Mouse (Mus musculus): Measurements from ENCODE around the gene Hoxd10. TPM values are rescaled to one million over a fixed set of nuclear protein-coding genes. Genes with fewer than 3 reads are reported as not detected.
A peak's percentile ranks its signal among the peaks of the same experiment; 100 is the strongest.

Hoxd10 gene
- total RNA-seq, 2 experiments from 2014 or later, result not detected

DNA sequence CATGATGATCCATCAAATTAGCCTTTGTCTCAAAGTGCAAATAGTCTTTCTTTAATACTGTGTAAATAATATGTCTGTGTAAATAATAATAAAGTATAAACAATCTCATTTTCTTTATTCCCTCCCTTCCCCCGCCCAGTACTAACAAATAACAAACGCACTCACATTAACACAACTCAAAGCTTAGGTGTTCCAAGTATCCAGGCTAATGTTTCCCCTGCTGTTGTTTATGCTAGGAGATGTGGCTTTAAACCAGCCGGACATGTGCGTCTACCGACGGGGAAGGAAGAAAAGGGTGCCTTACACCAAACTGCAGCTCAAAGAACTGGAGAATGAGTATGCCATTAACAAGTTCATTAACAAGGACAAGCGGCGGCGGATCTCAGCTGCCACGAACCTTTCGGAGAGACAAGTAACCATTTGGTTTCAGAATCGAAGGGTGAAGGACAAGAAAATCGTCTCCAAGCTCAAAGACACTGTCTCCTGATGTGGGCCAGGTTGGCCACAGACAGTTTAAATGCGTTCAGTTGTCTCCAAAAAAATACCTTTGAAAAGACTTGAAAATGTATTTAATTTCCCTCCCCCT is 22.0 kb upstream of the Hoxd10 start:
- TF ChIP-seq CTCF (conservative IDR thresholded peaks at IDR 0.05), result no peak
- no peak for DNase-seq (ENCODE audit: low spot score in 2 of 2)
- Histone ChIP-seq H3K4me3 (no peak overlapping the region), H3K27ac (no peak overlapping the region)

GRCm38 (mm10) chr2:74670632-74671188 is 21.0 kb upstream of the Hoxd10 start:
- no peak for TF ChIP-seq CTCF (conservative IDR thresholded peaks at IDR 0.05)
- DNase-seq (ENCODE audit: low spot score in 2 of 2), result no peak
- Histone ChIP-seq H3K27ac (no peak overlapping the region), H3K4me3 (no peak overlapping the region)

DNA sequence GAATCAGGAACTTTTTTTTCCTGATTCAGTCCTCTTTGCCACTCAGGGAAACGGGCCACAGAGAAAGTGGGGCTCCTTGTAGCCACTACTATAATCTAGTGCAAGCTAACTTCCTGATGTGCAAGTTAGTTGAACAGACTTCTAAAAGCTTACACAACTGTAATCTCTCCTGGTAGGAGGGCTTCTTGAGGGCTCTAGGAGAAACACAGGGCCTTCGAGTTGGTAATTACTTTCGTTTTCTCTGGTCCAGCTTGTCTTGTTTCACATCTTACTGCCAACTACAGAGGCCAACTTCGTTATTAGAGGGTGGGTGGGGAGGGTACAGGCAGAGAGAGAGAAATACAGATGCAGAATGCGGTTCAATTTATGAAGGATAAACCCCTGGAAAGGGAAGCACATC is 19.9 kb upstream of the Hoxd10 start:
- TF ChIP-seq CTCF (conservative IDR thresholded peaks at IDR 0.05), result no peak
- no peak for DNase-seq (ENCODE audit: low spot score in 2 of 2)
- no peak overlapping the region for H3K27ac ChIP-seq
- no peak overlapping the region for H3K4me3 ChIP-seq

GRCm38 (mm10) chr2:74672481-74673362 is 19.0 kb upstream of the Hoxd10 start:
- no peak overlapping the region for H3K27ac ChIP-seq
- DNase-seq (ENCODE audit: low spot score in 2 of 2), result peak in 1 of 2 experiments; percentile 39
- peak; percentile 76 for TF ChIP-seq CTCF (conservative IDR thresholded peaks at IDR 0.05)
- H3K4me3 ChIP-seq, result no peak overlapping the region; the same call in 1 of the 2 replicates

- Histone ChIP-seq H3K27ac (no peak overlapping the region), H3K4me3 (no peak overlapping the region)
- no peak for DNase-seq (ENCODE audit: low spot score in 2 of 2)
- TF ChIP-seq CTCF (conservative IDR thresholded peaks at IDR 0.05), result no peak
These were observed 17.8 kb upstream of the Hoxd10 start for GRCm38 (mm10) chr2:74673835-74674425.

GRCm38 (mm10) chr2:74674881-74675665 is 16.7 kb upstream of the Hoxd10 start, which contains the start of gene Hoxd12:
Hoxd12 (plus strand) TSS chr2:74675013.
- no peak for TF ChIP-seq CTCF (conservative IDR thresholded peaks at IDR 0.05)
- DNase-seq (ENCODE audit: low spot score in 2 of 2), result no peak
- Histone ChIP-seq H3K4me3 (no peak within 1 kb of the TSS), H3K27ac (no peak within 1 kb of the TSS)

- no peak overlapping the region for H3K27ac ChIP-seq
- no peak for DNase-seq (ENCODE audit: low spot score in 2 of 2)
- TF ChIP-seq CTCF (conservative IDR thresholded peaks at IDR 0.05), result no peak
- H3K4me3 ChIP-seq, result no peak overlapping the region
These were observed 15.9 kb upstream of the Hoxd10 start for GRCm38 (mm10) chr2:74675666-74676282.

- no peak for TF ChIP-seq CTCF (conservative IDR thresholded peaks at IDR 0.05)
- Histone ChIP-seq H3K27ac (no peak overlapping the region), H3K4me3 (no peak overlapping the region)
- no peak for DNase-seq (ENCODE audit: low spot score in 2 of 2)
These were observed 15.2 kb upstream of the Hoxd10 start for GRCm38 (mm10) chr2:74676376-74677052.

GRCm38 (mm10) chr2:74677106-74677505 is 14.6 kb upstream of the Hoxd10 start:
- TF ChIP-seq CTCF (conservative IDR thresholded peaks at IDR 0.05), result no peak
- H3K27ac ChIP-seq, result no peak overlapping the region
- no peak overlapping the region for H3K4me3 ChIP-seq
- DNase-seq (ENCODE audit: low spot score in 2 of 2), result no peak

- no peak for TF ChIP-seq CTCF (conservative IDR thresholded peaks at IDR 0.05)
- no peak within 1 kb of the TSS for H3K27ac ChIP-seq
- H3K4me3 ChIP-seq, result no peak within 1 kb of the TSS
- no peak for DNase-seq (ENCODE audit: low spot score in 2 of 2)
These were observed 12.7 kb upstream of the Hoxd10 start, which contains the start of gene Hoxd11 for GRCm38 (mm10) chr2:74678891-74679595. Hoxd11 (plus strand) TSS chr2:74679557.

GRCm38 (mm10) chr2:74679596-74679971 is 12.1 kb upstream of the Hoxd10 start:
- no peak for DNase-seq (ENCODE audit: low spot score in 2 of 2)
- no peak overlapping the region for H3K4me3 ChIP-seq
- H3K27ac ChIP-seq, result no peak overlapping the region
- no peak for TF ChIP-seq CTCF (conservative IDR thresholded peaks at IDR 0.05)

Data from layer of hippocampus, adult 2 months (tissue).